Mouse (Mus musculus) heart, embryonic 15.5 days (tissue): ENCODE data around the gene Plekhm1. TPM values are rescaled to one million over a fixed set of nuclear protein-coding genes. Genes with fewer than 3 reads are reported as not detected.

ENCODE experiments used
- polyA plus RNA-seq: library from polyadenylated mRNA; unstranded; fragments of >200 nt; fragmentation: Nextera tagmentation; extraction: Ambion mirVana; gene quantifications from 2 replicates; pipeline ENCODE4 v1.2.1, GENCODE M21; 2015

The Plekhm1 gene
- polyA plus RNA-seq, 1 experiment from 2014 or later, result 4.8 TPM

Other genes starting within 250 kb of the Plekhm1 start
- gene Fmnl1, start 241.6 kb downstream of the Plekhm1 start, polyA plus RNA-seq, result 1.5 and 4.6 TPM in 2 replicates
- 0.18 and 0.37 TPM in 2 replicates for gene 1700023F06Rik, start 204.1 kb downstream of the Plekhm1 start, polyA plus RNA-seq
- gene Spata32, start 194.3 kb downstream of the Plekhm1 start, polyA plus RNA-seq, result not detected in 2 replicates
- gene Map3k14, start 145.2 kb downstream of the Plekhm1 start, polyA plus RNA-seq, result 1.8 and 4.3 TPM in 2 replicates
- 5.4 and 9.0 TPM in 2 replicates for gene Arhgap27, start 49.0 kb downstream of the Plekhm1 start, polyA plus RNA-seq
- gene Lrrc37a, start 91.9 kb upstream of the Plekhm1 start, polyA plus RNA-seq, result not detected in 2 replicates
- gene Gm884, start 208.5 kb upstream of the Plekhm1 start, polyA plus RNA-seq, result not detected in 2 replicates
- gene Lyzl6, start 226.2 kb upstream of the Plekhm1 start, polyA plus RNA-seq, result not detected in 2 replicates
- gene Rprml, start 236.9 kb upstream of the Plekhm1 start, polyA plus RNA-seq, result 0.29 TPM in 1 of 2 replicates, not detected in the other